Mouse (Mus musculus) urinary bladder, postnatal 0 days (tissue): Measurements from ENCODE around the gene Ptcd1. TPM values are rescaled to one million over a fixed set of nuclear protein-coding genes. Genes with fewer than 3 reads are reported as not detected.

Experiments used
- polyA plus RNA-seq: library from polyadenylated mRNA; unstranded; fragments of >200 nt; fragmentation: Nextera tagmentation; extraction: Ambion mirVana; gene quantifications from 2 replicates; pipeline ENCODE4 v1.2.1, GENCODE M21; 2015

Gene Ptcd1
- polyA plus RNA-seq, result 8.5 TPM in 2 replicates

DNA sequence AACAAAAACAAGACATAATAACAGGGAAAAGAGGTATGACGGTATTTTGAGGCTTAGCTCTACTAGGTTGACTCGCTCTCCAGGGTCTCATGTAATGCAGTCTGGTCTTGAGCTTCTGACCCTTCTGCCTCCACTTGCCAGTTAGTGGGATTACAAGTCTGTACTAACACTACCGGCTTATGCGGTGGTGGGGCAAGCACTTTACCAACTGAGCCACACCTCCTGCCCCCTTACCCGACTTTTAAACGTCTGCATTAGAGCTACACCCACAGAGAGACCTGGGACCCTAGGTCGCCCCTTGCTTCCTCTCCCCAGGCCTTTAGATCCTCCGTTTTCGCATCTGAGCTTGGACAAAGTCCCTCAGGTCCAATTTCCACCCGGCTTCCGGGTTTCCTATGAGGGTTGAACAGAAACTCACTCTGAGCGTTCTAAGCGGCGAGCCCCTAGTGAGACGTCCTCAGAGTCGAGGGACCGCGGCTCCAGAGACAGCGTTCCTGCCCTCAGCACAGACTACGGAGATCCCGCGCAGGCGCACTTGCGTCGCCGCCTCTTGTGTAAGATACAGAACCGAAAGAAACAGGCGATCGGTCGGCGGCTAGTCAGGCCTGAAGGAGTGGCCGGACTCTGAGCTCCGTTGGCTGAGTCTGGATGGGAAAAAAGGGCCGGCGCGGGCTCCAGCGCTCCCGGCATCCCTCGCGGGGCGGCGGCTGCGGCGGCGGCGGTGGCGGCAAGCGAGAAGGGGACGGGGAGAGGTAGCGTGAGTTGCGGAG lies at the start of gene Ptcd1, which contains the start of gene Cpsf4:
TSS of gene Ptcd1 (minus strand) at position 573 of the 770 bp plus-strand sequence.
TSS of gene Cpsf4 (plus strand) at position 678 of the 770 bp plus-strand sequence.

DNA sequence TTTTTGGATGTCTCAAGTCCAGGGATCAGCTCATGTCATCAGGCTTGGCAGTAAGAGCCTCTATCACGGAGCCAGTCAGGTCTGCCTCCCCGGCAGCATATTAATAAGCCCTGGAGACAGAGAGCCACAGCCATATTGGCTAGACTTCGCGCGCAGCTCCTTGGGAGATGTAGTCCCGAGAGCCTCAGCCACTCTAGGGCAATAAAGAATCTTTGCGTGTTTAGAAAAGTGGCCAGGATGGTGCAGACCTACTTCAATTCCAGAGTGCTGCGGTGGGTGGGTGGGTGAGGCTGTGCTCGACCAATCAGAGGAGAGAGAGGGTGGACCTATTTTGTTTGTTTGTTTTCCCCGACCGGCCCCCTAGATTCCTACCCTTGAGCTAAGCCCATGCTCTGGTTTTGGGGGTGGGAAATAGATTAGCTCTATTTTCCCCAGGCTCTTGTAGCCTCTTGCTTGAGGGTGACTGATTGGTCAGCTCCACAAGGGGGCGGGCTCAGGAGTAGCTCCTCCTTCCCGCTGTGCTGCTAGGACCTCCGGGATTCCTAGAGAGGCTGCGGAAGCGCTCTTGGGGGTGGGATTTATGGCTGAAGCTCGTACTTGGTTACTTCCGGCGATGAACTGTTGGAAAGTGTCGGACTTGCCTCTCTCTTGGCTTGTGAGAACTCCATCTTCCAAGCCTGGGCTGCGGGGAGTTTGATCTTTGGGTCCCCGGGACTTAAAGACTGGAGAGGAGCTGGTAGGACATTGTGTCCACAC lies 37.2 kb upstream of the Ptcd1 start, which contains the start of gene Zkscan5:
TSS of gene Zkscan5 (plus strand) at position 627 of the 756 bp plus-strand sequence.

DNA sequence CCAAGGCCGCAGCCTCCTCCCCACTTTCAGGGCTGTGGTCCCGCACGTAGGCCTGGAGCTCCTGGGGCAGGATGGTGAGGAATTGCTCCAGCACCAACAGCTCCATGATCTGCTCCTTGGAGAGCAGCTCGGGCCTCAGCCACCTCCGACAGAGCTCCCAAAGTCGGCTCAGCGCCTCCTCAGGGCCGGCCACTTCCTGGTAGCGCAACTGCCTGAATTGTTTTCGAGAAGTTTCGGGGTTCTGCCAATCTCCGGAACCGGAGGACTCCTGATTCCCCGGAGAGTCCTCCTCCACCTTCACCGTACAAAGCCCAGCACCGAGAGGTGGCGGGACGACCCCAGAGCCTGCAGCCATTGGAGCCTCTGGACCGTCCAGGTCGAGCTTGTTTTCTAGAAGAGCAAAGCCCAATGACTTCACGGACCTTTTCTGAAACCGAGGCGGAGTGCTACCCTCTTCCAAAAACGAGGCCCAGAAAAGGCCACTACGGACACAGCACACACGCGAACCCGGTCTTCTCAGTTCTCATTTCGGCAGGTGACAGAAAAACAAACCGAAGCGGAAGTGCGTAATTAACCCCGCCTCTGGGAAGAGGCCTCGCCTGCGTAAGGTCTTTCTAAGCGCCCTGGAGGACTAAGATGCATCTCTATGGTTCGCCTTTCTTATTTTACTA lies 34.5 kb upstream of the Ptcd1 start, which contains the start of gene Zkscan14:
TSS of gene Zkscan14 (minus strand) at position 548 of the 671 bp plus-strand sequence.

DNA sequence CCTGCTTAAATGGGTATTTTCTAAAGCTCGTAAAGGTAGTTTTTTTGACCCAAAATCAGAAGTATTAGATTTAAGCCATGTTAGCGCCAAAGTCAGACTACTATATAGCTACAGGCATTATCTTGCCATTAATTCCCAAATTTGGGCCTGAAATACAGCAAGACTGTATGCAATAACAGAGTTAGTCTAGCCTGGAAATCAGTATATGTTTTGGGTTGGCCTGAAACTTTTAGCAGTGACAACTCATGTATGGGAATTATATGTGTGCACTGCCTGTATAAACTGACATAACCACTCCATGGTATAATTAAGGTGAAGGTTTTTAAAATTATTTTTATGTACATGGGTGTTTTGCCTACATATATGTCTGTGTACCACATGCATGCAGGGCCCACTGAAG lies 25.1 kb upstream of the Ptcd1 start, which contains the start of gene Atp5j2:
TSS of gene Atp5j2 (minus strand) at position 101 of the 400 bp plus-strand sequence.

DNA sequence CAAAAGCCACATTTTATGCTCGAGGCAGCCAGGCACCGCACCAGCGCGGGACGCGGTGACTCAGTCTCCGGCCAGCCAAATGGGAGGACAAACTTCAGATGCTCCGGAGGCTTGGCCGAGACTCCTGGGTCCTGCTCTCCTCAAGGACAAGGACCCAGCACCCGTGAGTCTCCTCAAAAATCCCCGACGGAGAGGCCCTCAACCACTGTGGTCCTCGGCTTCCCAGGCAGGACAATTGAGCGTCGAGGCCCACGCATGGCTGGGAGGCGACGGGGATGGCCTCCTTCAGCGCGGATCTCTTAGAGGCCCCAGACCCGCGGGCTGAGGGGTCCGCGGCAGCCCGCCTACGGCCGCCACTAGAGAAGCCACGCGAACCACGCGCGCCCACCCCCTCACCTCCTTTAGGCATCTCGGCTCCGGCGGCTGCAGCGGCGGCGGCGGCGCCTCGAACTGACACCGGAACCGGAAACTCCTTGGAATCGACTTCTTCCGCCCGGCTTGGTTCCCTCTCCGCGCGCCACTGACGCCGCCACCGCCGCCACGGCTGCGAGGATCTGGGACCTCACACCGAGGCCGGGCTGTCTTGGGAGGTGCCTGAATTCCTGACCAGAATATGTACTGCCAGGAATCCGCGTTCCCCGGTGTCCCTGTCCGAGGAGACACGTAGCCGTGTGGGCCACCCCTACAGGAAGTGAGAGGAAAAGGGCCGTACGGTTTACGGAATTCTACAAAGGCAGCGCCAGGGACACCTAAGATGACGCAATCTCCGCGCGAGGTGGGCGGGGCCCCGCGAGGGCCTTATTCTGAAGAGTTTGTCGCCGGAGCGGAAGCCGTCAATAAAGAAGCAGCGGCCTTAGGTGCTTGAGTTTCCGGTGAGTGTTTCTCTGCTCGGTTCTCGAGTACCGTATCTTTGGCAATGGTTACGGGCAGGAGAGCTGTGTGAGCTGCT lies 27.1 kb downstream of the Ptcd1 start, which contains the start of the genes Pdap1 and Bud31:
TSS of gene Pdap1 (minus strand) at position 668 of the 949 bp plus-strand sequence.
TSS of gene Bud31 (plus strand) at position 792 of the 949 bp plus-strand sequence.

DNA sequence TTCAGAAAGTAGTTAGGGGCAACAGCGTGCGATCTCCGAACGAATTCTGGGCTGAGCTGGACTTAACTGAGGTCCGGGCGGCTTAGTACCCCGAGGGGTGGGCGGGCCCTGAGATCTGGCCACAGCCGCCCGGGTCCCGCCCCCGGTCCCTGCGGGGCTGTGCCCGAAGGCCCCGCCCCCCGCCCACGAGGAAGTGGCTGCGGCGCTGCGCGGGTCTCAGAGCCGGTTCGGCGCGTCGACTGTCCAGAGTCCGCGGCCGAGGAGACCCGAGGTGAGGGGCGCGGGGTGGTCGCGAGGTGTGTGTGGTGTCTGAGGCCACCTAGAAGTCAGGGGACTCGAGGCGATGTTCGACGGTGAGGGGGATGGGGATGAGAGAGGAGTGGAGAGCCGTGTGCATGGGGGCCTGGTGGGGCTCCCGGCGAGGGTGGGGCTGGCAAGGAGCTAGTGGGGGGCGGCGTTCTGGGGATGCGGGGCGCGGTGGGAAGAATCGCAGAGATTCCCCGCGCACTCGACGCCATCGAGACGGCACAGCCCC lies 52.8 kb downstream of the Ptcd1 start, which contains the start of gene Arpc1b:
TSS of gene Arpc1b (plus strand) at position 145 of the 535 bp plus-strand sequence.

Other genes starting within 250 kb of the Ptcd1 start
- gene Smurf1, start 201.3 kb downstream of the Ptcd1 start, polyA plus RNA-seq, result 12.3 and 13.1 TPM in 2 replicates
- not detected in 2 replicates for gene Gm4871, start 134.4 kb downstream of the Ptcd1 start, polyA plus RNA-seq
- gene 1700018F24Rik, start 124.1 kb downstream of the Ptcd1 start, polyA plus RNA-seq, result not detected in 2 replicates
- gene Arpc1a, start 83.3 kb downstream of the Ptcd1 start, polyA plus RNA-seq, result 188 and 216 TPM in 2 replicates
- not detected in 2 replicates for gene Kpna7, start 83.1 kb downstream of the Ptcd1 start, polyA plus RNA-seq
- 381 and 490 TPM in 2 replicates for gene Arpc1b, start 52.9 kb downstream of the Ptcd1 start, polyA plus RNA-seq
- gene Pdap1, start 26.9 kb downstream of the Ptcd1 start, polyA plus RNA-seq, result 49.6 and 60.3 TPM in 2 replicates
- 127 and 128 TPM in 2 replicates for gene Bud31, start 26.7 kb downstream of the Ptcd1 start, polyA plus RNA-seq
- gene Cpsf4, start 105 bp upstream of the Ptcd1 start, polyA plus RNA-seq, result 17.6 and 20.6 TPM in 2 replicates
- 609 and 628 TPM in 2 replicates for gene Atp5j2, start 25.0 kb upstream of the Ptcd1 start, polyA plus RNA-seq
- 5.6 and 6.2 TPM in 2 replicates for gene Zkscan14, start 34.8 kb upstream of the Ptcd1 start, polyA plus RNA-seq
- gene Zkscan5, start 37.5 kb upstream of the Ptcd1 start, polyA plus RNA-seq, result 5.3 and 5.5 TPM in 2 replicates
- gene Zfp655, start 64.6 kb upstream of the Ptcd1 start, polyA plus RNA-seq, result 28.1 and 29.6 TPM in 2 replicates
- 0.46 and 0.57 TPM in 2 replicates for gene Zscan25, start 113.4 kb upstream of the Ptcd1 start, polyA plus RNA-seq
- gene Cyp3a57, start 178.2 kb upstream of the Ptcd1 start, polyA plus RNA-seq, result 1.4 and 1.5 TPM in 2 replicates